Mouse (Mus musculus) cerebellum, adult 2 months (tissue): Measurements from ENCODE around the gene Tgtp1.
"Not testable (repeated sequence)": the region's sequence is repeated elsewhere in the genome, so short reads cannot be mapped to it uniquely, and the experiment has no call there.

ENCODE experiments used
- CTCF ChIP-seq: fragments of 200-500 bp; IDR thresholded peaks from 2 replicates; pipeline ENCODE4 v1.5.1; 2011; ENCODE audit warnings: low read depth, mild to moderate bottlenecking, control low read depth, low read length, moderate library complexity, borderline replicate concordance; ENCODE audit not compliant: insufficient read depth
- POLR2A ChIP-seq: fragments of 200-500 bp; IDR thresholded peaks from 2 replicates; pipeline ENCODE4 v1.6.1; 2011; ENCODE audit warnings: low read length, control low read depth, borderline replicate concordance; ENCODE audit not compliant: insufficient read depth

DNA sequence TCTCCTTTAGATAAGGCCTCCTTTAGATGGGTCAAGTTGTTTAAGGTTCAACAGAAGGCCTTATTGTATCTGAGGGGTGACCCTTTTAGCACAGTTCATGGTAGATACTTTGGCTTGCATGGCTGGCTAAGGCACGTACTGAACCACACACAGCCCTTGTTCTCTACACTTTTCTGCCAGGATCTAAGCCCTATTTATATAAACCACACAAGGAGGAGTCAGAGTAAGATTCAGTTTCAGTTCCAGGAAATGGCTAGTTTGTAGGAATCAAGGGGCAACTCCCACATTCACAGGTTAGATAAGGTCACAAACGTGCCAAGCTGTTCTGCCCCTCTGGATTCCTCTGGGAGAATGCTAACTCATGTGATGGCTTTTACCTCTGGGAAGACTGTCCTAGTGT lies at the start of gene Tgtp1:
- TF ChIP-seq POLR2A, CTCF: not testable (repeated sequence)
